Mouse (Mus musculus): Measurements from ENCODE around the gene Lrrc41.

Lrrc41 gene

GRCm38 (mm10) chr4:116077240-116078095, 2.4 kb downstream of the Lrrc41 start:
- no peak for DNase-seq (ENCODE audit: low read depth in 1 of 2, low spot score in 2 of 2)

GRCm38 (mm10) chr4:116088510-116089249, 13.6 kb downstream of the Lrrc41 start:
- DNase-seq (ENCODE audit: low read depth in 1 of 2, low spot score in 2 of 2) = no peak

- DNase-seq (ENCODE audit: low read depth in 1 of 2, low spot score in 2 of 2) = no peak
Measured at GRCm38 (mm10) chr4:116096291-116096690, 21.2 kb downstream of the Lrrc41 start.

GRCm38 (mm10) chr4:116097211-116097610, 22.1 kb downstream of the Lrrc41 start:
- DNase-seq (ENCODE audit: low read depth in 1 of 2, low spot score in 2 of 2) = no peak

GRCm38 (mm10) chr4:116100959-116101358, 25.9 kb downstream of the Lrrc41 start:
- no peak for DNase-seq (ENCODE audit: low read depth in 1 of 2, low spot score in 2 of 2)

- DNase-seq (ENCODE audit: low read depth in 1 of 2, low spot score in 2 of 2) = no peak
Measured at GRCm38 (mm10) chr4:116105278-116105677, 30.2 kb downstream of the Lrrc41 start.

GRCm38 (mm10) chr4:116110695-116111094, 35.6 kb downstream of the Lrrc41 start:
- no peak for DNase-seq (ENCODE audit: low read depth in 1 of 2, low spot score in 2 of 2)

- no peak for DNase-seq (ENCODE audit: low read depth in 1 of 2, low spot score in 2 of 2)
Measured at GRCm38 (mm10) chr4:116111486-116111885, 36.4 kb downstream of the Lrrc41 start.

- no peak for DNase-seq (ENCODE audit: low read depth in 1 of 2, low spot score in 2 of 2)
Measured at GRCm38 (mm10) chr4:116122762-116123161, 47.7 kb downstream of the Lrrc41 start.

- peak; percentile 37 to 51 for DNase-seq (ENCODE audit: low read depth in 1 of 2, low spot score in 2 of 2)
Measured at GRCm38 (mm10) chr4:116123602-116124519, 48.8 kb downstream of the Lrrc41 start, which contains the start of the genes Rad54l and Pomgnt1. TSS of gene Rad54l (minus strand) at chr4:116123690. TSS of gene Pomgnt1 (plus strand) at chr4:116123840.

- DNase-seq (ENCODE audit: low read depth in 1 of 2, low spot score in 2 of 2) = no peak
Measured at GRCm38 (mm10) chr4:116125803-116126386, 50.8 kb downstream of the Lrrc41 start.

- DNase-seq (ENCODE audit: low read depth in 1 of 2, low spot score in 2 of 2) = no peak
Measured at GRCm38 (mm10) chr4:116127956-116128355, 52.9 kb downstream of the Lrrc41 start.

- no peak for DNase-seq (ENCODE audit: low read depth in 1 of 2, low spot score in 2 of 2)
Measured at GRCm38 (mm10) chr4:116133126-116133525, 58.1 kb downstream of the Lrrc41 start.

GRCm38 (mm10) chr4:116134990-116135389, 59.9 kb downstream of the Lrrc41 start:
- no peak for DNase-seq (ENCODE audit: low read depth in 1 of 2, low spot score in 2 of 2)

- DNase-seq (ENCODE audit: low read depth in 1 of 2, low spot score in 2 of 2) = no peak
Measured at GRCm38 (mm10) chr4:116137421-116137996, 62.4 kb downstream of the Lrrc41 start.

GRCm38 (mm10) chr4:116140801-116141574, 65.9 kb downstream of the Lrrc41 start:
- no peak for DNase-seq (ENCODE audit: low read depth in 1 of 2, low spot score in 2 of 2)

GRCm38 (mm10) chr4:116141736-116142135, 66.7 kb downstream of the Lrrc41 start:
- no peak for DNase-seq (ENCODE audit: low read depth in 1 of 2, low spot score in 2 of 2)

GRCm38 (mm10) chr4:116142269-116142668, 67.2 kb downstream of the Lrrc41 start:
- no peak for DNase-seq (ENCODE audit: low read depth in 1 of 2, low spot score in 2 of 2)

- no peak for DNase-seq (ENCODE audit: low read depth in 1 of 2, low spot score in 2 of 2)
Measured at GRCm38 (mm10) chr4:116143317-116143811, 68.3 kb downstream of the Lrrc41 start.

All from monocyte, adult 2 months (primary cell).